Mouse (Mus musculus): ENCODE results near the gene Fam189b. TPM values are rescaled to one million over a fixed set of nuclear protein-coding genes. Genes with fewer than 3 reads are reported as not detected.
A peak's percentile ranks its signal among the peaks of the same experiment; 100 is the strongest.

Gene Fam189b
- 35.4 and 40.8 TPM in 2 replicates for polyA plus RNA-seq (2015; fragmentation: Nextera tagmentation; extraction: Ambion mirVana)

- ATAC-seq: peak; percentile 94
- 6% methylated on average over 36 of the region's 39 CpGs for WGBS
- Histone ChIP-seq H3K27ac (ENCODE audit: low read depth, low read length) (peak within 1 kb of the TSS; percentile 87), H3K9me3 (ENCODE audit: control insufficient read depth, low read length) (no peaks in the 10 kb centered on the region), H3K27me3 (replicated peaks; ENCODE audit: control insufficient read depth, insufficient read depth, low read length) (no peaks in the 10 kb centered on the region), H3K4me1 (ENCODE audit: control insufficient read depth, insufficient read depth, low read depth, low read length) (peaks cover 24% of the 10 kb centered on the region), H3K4me3 (ENCODE audit: low read length) (peak within 1 kb of the TSS; percentile 67), H3K36me3 (ENCODE audit: control insufficient read depth, insufficient read depth, low read length) (peaks cover 22% of the 10 kb centered on the region), H3K9ac (ENCODE audit: low read depth, low read length) (peak within 1 kb of the TSS; percentile 86), H3K4me2 (ENCODE audit: low read length) (peak within 1 kb of the TSS; percentile 91)
Measured at GRCm38 (mm10) chr3:89183058-89183958, at the start of gene Fam189b. Fam189b (plus strand) TSS chr3:89183143.

- Histone ChIP-seq H3K27me3 (replicated peaks; ENCODE audit: control insufficient read depth, insufficient read depth, low read length) (no peaks in the 10 kb centered on the region), H3K9ac (ENCODE audit: low read depth, low read length) (no peak overlapping the region), H3K4me3 (ENCODE audit: low read length) (no peak overlapping the region), H3K27ac (ENCODE audit: low read depth, low read length) (no peak overlapping the region), H3K4me1 (ENCODE audit: control insufficient read depth, insufficient read depth, low read depth, low read length) (peaks cover 5% of the 10 kb centered on the region; the same call in 1 of the 2 replicates), H3K36me3 (ENCODE audit: control insufficient read depth, insufficient read depth, low read length) (no peaks in the 10 kb centered on the region), H3K4me2 (ENCODE audit: low read length) (no peak overlapping the region), H3K9me3 (ENCODE audit: control insufficient read depth, low read length) (no peaks in the 10 kb centered on the region)
- WGBS: 87% methylated on average over 1 of the region's 1 CpGs
- ATAC-seq: no peak
Measured at GRCm38 (mm10) chr3:89133752-89134151, 49.2 kb upstream of the Fam189b start.

GRCm38 (mm10) chr3:89135958-89136357, 47.0 kb upstream of the Fam189b start, which contains the start of gene Pklr:
Pklr (plus strand) TSS chr3:89136142.
- no peaks in the 10 kb centered on the region for H3K9me3 ChIP-seq (ENCODE audit: control insufficient read depth, low read length)
- no peak within 1 kb of the TSS for H3K27ac ChIP-seq (ENCODE audit: low read depth, low read length)
- 63% methylated on average over 3 of the region's 3 CpGs for WGBS
- no peak within 1 kb of the TSS for H3K9ac ChIP-seq (ENCODE audit: low read depth, low read length)
- peaks cover 5% of the 10 kb centered on the region; the same call in 1 of the 2 replicates for H3K4me1 ChIP-seq (ENCODE audit: control insufficient read depth, insufficient read depth, low read depth, low read length)
- H3K27me3 ChIP-seq (replicated peaks; ENCODE audit: control insufficient read depth, insufficient read depth, low read length): no peaks in the 10 kb centered on the region
- no peak within 1 kb of the TSS for H3K4me2 ChIP-seq (ENCODE audit: low read length)
- ATAC-seq: no peak
- H3K4me3 ChIP-seq (ENCODE audit: low read length): no peak within 1 kb of the TSS
- H3K36me3 ChIP-seq (ENCODE audit: control insufficient read depth, insufficient read depth, low read length): no peaks in the 10 kb centered on the region

GRCm38 (mm10) chr3:89136365-89136764, 46.6 kb upstream of the Fam189b start:
- no peak overlapping the region for H3K4me2 ChIP-seq (ENCODE audit: low read length)
- 30% methylated on average over 9 of the region's 9 CpGs for WGBS
- H3K4me1 ChIP-seq (ENCODE audit: control insufficient read depth, insufficient read depth, low read depth, low read length): peaks cover 5% of the 10 kb centered on the region; the same call in 1 of the 2 replicates

GRCm38 (mm10) chr3:89144821-89145220, 38.1 kb upstream of the Fam189b start:
- Histone ChIP-seq H3K4me1 (ENCODE audit: control insufficient read depth, insufficient read depth, low read depth, low read length) (no peaks in the 10 kb centered on the region), H3K27ac (ENCODE audit: low read depth, low read length) (no peak overlapping the region), H3K9ac (ENCODE audit: low read depth, low read length) (no peak overlapping the region), H3K36me3 (ENCODE audit: control insufficient read depth, insufficient read depth, low read length) (no peaks in the 10 kb centered on the region), H3K4me2 (ENCODE audit: low read length) (no peak overlapping the region), H3K9me3 (ENCODE audit: control insufficient read depth, low read length) (no peaks in the 10 kb centered on the region), H3K27me3 (replicated peaks; ENCODE audit: control insufficient read depth, insufficient read depth, low read length) (no peaks in the 10 kb centered on the region), H3K4me3 (ENCODE audit: low read length) (no peak overlapping the region)
- no peak for ATAC-seq
- WGBS: 82% methylated on average over 10 of the region's 10 CpGs

More at GRCm38 (mm10) chr3:89136365-89136764, 46.6 kb upstream of the Fam189b start:
- Histone ChIP-seq H3K36me3 (ENCODE audit: control insufficient read depth, insufficient read depth, low read length) (no peaks in the 10 kb centered on the region), H3K9ac (ENCODE audit: low read depth, low read length) (no peak overlapping the region), H3K27ac (ENCODE audit: low read depth, low read length) (no peak overlapping the region), H3K4me3 (ENCODE audit: low read length) (no peak overlapping the region), H3K27me3 (replicated peaks; ENCODE audit: control insufficient read depth, insufficient read depth, low read length) (no peaks in the 10 kb centered on the region), H3K9me3 (ENCODE audit: control insufficient read depth, low read length) (no peaks in the 10 kb centered on the region)
- no peak for ATAC-seq

GRCm38 (mm10) chr3:89145566-89145965, 37.4 kb upstream of the Fam189b start:
- Histone ChIP-seq H3K4me3 (ENCODE audit: low read length) (no peak overlapping the region), H3K36me3 (ENCODE audit: control insufficient read depth, insufficient read depth, low read length) (no peaks in the 10 kb centered on the region), H3K4me1 (ENCODE audit: control insufficient read depth, insufficient read depth, low read depth, low read length) (no peaks in the 10 kb centered on the region), H3K4me2 (ENCODE audit: low read length) (no peak overlapping the region), H3K27ac (ENCODE audit: low read depth, low read length) (no peak overlapping the region), H3K9me3 (ENCODE audit: control insufficient read depth, low read length) (no peaks in the 10 kb centered on the region), H3K27me3 (replicated peaks; ENCODE audit: control insufficient read depth, insufficient read depth, low read length) (no peaks in the 10 kb centered on the region), H3K9ac (ENCODE audit: low read depth, low read length) (no peak overlapping the region)
- ATAC-seq: no peak
- 51% methylated on average over 8 of the region's 8 CpGs for WGBS

- H3K4me3 ChIP-seq (ENCODE audit: low read length): no peak overlapping the region
- no peaks in the 10 kb centered on the region for H3K9me3 ChIP-seq (ENCODE audit: control insufficient read depth, low read length)
- ATAC-seq: peak; percentile 25
- no peak overlapping the region for H3K4me2 ChIP-seq (ENCODE audit: low read length)
- 22% methylated on average over 26 of the region's 26 CpGs for WGBS
- no peak overlapping the region for H3K27ac ChIP-seq (ENCODE audit: low read depth, low read length)
- peaks cover 7% of the 10 kb centered on the region; the same call in 1 of the 2 replicates for H3K36me3 ChIP-seq (ENCODE audit: control insufficient read depth, insufficient read depth, low read length)
- H3K27me3 ChIP-seq (replicated peaks; ENCODE audit: control insufficient read depth, insufficient read depth, low read length): no peaks in the 10 kb centered on the region
- no peak overlapping the region for H3K9ac ChIP-seq (ENCODE audit: low read depth, low read length)
- no peaks in the 10 kb centered on the region for H3K4me1 ChIP-seq (ENCODE audit: control insufficient read depth, insufficient read depth, low read depth, low read length)
Measured at GRCm38 (mm10) chr3:89147101-89147978, 35.6 kb upstream of the Fam189b start.

GRCm38 (mm10) chr3:89147979-89148311, 35.0 kb upstream of the Fam189b start:
- H3K9me3 ChIP-seq (ENCODE audit: control insufficient read depth, low read length): no peaks in the 10 kb centered on the region
- H3K4me3 ChIP-seq (ENCODE audit: low read length): no peak overlapping the region
- no peaks in the 10 kb centered on the region for H3K27me3 ChIP-seq (replicated peaks; ENCODE audit: control insufficient read depth, insufficient read depth, low read length)
- H3K4me2 ChIP-seq (ENCODE audit: low read length): no peak overlapping the region
- peaks cover 7% of the 10 kb centered on the region; the same call in 1 of the 2 replicates for H3K36me3 ChIP-seq (ENCODE audit: control insufficient read depth, insufficient read depth, low read length)
- WGBS: 25% methylated on average over 15 of the region's 15 CpGs
- no peak overlapping the region for H3K27ac ChIP-seq (ENCODE audit: low read depth, low read length)
- no peak for ATAC-seq
- no peak overlapping the region for H3K9ac ChIP-seq (ENCODE audit: low read depth, low read length)
- no peaks in the 10 kb centered on the region for H3K4me1 ChIP-seq (ENCODE audit: control insufficient read depth, insufficient read depth, low read depth, low read length)

GRCm38 (mm10) chr3:89148567-89148966, 34.4 kb upstream of the Fam189b start:
- Histone ChIP-seq H3K9ac (ENCODE audit: low read depth, low read length) (no peak overlapping the region), H3K4me1 (ENCODE audit: control insufficient read depth, insufficient read depth, low read depth, low read length) (no peaks in the 10 kb centered on the region), H3K4me3 (ENCODE audit: low read length) (no peak overlapping the region), H3K9me3 (ENCODE audit: control insufficient read depth, low read length) (no peaks in the 10 kb centered on the region), H3K4me2 (ENCODE audit: low read length) (no peak overlapping the region), H3K27me3 (replicated peaks; ENCODE audit: control insufficient read depth, insufficient read depth, low read length) (no peaks in the 10 kb centered on the region), H3K27ac (ENCODE audit: low read depth, low read length) (no peak overlapping the region), H3K36me3 (ENCODE audit: control insufficient read depth, insufficient read depth, low read length) (peaks cover 7% of the 10 kb centered on the region; the same call in 1 of the 2 replicates)
- ATAC-seq: no peak
- WGBS: 72% methylated on average over 14 of the region's 14 CpGs
